Mouse (Mus musculus): ENCODE measurements at regions not wholly inside any gene's neighbourhood (a gene's known extent, or its start where the extent isn't known, plus 50 kb on each side); places are given as distances from the start of the nearest gene placed in this dataset.

DNA sequence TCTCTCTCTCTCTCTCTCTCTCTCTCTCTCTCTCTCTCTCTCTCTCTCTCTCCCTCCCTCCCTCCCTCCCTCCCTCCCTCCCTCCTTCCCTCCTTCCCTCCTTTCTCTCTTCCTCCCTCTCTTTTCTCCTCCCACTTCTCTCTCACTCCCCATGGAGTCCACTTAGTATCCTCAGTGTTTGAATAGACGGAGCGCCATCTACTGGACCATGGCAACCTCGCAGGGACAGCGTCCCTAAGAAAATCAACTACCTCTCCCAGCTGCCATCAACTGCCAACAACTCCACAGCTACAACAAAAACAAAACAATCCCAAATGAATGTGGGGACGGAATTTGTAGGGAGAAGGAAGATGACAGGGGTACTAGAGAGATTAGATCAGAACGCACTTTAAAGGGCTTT, 69.5 kb upstream of the Gls start:
- DNase-seq, result peak; percentile 83

DNA sequence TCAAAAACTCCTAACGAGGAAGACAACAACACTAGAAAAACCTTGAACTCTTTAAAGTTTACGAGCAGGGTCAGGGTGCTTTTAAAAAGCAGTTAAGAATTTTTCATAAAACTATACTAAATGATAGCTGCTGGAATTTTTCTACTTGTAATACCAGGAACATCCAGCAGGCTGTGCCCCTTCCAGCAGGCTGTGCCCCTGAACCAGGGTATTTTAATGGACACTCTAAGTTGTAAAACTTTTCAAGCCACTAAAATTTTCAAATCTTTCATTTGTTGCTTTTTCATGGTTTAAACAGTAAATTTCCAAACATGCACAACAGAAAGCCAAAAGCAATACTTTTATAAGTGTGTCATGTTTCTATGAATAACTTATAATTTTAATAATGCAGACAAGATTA, 68.2 kb upstream of the Gls start:
- peak; percentile 44 for DNase-seq

DNA sequence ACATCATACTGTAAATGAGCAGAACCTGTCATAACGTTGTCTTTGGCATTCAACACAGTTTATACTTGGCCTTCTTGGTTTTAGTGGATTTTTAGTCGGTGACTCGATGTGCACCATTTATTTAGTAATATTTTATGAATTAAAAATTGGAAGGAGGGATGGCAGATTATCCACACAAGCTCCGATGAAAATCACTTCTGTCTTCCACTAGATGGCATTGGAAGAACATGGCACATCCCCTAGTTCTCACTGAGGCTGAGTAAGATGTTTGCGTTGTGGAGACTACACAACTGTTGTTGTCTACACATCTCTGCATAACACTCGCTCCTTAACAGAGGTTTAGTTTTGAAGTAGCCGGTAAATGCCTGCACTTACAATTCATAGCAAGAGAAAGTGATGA, 66.5 kb upstream of the Gls start:
- DNase-seq, result no peak

DNA sequence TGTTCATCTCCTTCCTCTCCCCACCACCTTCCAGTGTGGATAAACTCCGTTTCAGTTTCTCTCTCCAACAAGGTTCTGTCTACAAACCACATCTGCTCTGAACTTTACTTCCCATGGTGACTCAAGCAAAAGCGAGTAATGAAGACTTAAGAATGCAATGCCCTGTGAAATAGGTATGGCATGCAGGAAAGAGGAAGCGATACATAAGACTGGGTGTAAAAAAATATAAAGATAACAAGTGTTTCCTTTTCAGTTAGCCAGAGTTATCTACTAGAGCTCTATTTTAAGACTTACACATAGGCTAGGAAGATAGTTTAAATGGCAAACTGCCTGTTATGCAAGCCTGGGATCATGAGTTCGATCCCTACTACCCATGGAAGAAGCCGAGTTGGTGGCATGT, 65.3 kb upstream of the Gls start:
- no peak for DNase-seq

DNA sequence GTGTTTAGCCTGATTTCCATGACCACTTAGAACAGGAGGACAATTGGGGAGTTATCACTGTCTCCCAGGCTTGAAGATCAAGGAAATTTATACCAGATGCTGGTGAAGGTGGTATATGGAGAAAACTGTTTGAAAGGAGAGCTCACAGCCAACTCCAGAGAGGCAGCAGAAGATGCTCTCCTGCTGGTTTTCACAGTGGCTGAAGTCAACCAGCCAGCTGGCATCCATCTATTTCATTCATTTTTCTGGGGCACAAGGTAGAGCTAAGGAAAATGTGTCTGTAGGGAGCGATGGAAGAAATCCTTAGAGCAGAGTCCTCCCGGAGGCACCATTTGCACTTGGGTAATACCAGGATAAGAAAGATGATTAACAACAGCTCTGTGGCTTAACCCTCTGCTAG, 63.1 kb upstream of the Gls start:
- DNase-seq, result no peak

DNA sequence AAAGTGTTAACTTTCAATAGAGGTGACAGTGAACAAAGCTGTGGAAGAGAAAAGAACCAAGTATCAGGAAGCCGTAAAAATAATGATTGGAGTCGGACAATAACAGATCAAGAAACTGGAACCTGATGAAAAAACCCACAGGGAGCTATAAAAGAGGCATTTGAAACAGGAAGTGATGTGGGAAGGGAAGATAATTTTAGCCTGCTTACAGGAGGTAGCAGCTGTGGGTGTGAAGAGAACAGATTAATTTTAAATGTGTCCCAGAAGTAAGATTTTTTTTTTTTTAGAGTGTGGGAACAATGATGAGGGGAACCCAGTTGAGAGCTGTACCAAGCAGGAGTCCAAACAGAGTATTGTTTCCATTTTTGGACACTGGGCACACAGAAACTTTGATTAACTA, 61.5 kb upstream of the Gls start:
- no peak for DNase-seq

DNA sequence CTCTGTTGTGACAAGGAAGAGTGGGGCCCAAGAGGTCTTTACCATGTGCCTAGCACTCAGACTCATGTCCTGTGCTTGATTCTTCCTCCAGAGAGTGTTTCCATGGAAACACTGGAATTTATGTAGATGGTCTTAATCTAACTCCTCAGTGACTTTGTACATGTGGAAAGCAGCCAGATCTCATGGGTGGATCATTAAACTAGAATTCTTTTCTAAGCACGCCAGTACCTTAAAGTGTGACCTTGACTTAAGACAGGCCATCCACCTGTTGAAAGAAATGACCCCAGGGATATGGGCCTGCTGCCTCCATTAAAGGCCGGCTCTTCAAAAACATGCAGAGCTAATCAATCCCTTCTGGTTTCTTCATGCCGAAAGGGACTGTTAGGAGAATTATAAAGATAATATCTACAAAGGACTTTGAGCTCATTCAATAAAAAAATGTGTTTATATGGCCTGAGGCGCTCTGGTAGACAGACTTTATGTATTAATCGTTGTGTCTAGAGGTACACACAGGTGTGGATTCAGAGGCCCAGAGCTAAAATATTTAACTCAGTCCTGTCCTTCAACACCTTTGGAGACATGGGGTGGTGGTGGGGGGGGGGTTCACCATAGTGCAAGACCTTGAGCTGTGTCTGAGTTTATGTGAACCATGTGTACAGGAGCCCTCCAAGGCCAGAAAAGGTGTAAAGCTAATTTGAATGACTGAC, 60.5 kb upstream of the Gls start:
- DNase-seq, result no peak

All from embryo, embryonic 11 days (tissue).